ENCODE assay signal across 19 mouse cellular contexts in genomic region chr3:137146062-137146461, GRCm38 (mm10).
DNase-seq lines count a peak whose midpoint lies in the region; ATAC-seq and TF ChIP-seq lines count a peak whose summit lies in the region.
"Had no signal": no experiment of that assay in that cellular context is flagged by ENCODE, and none has a peak within 500 bp of the region (broad histone marks: within the 10 kb centered on the region; RNA-seq: fewer than 3 reads in every experiment).

No protein-coding gene starts in this region.

- H3K36me3 ChIP-seq in heart, embryonic 11.5 days (ENCODE audit: control insufficient read depth, insufficient read depth, low read length) = no peaks in the 10 kb centered on the region
- H3K36me3 ChIP-seq in midbrain, embryonic 11.5 days (ENCODE audit: control insufficient read depth, insufficient read depth, low read length) = no peaks in the 10 kb centered on the region
- no peaks in the 10 kb centered on the region for H3K36me3 ChIP-seq in midbrain, embryonic 15.5 days (replicated peaks)
- no peaks in the 10 kb centered on the region for H3K36me3 ChIP-seq in splenic B cell, adult 2 months (ENCODE audit: control insufficient read depth, insufficient read depth, low read length, poor library complexity, severe bottlenecking)
- H3K36me3 ChIP-seq: forebrain, embryonic 15.5 days; heart, embryonic 12.5 days; liver, embryonic 15.5 days; midbrain, embryonic 13.5 days had no signal

- peak; percentile 28 for DNase-seq in heart, adult 8-10 months (ENCODE audit: low spot score)
- DNase-seq in layer of hippocampus, adult 2 months (ENCODE audit: low spot score in 2 of 2) = no peak
- no peak for DNase-seq in layer of hippocampus, adult 9-11 months
- DNase-seq in midbrain, embryonic 11.5 days (ENCODE audit: low spot score, missing footprints) = peak; percentile 73
- peak; percentile 49 for DNase-seq in splenic B cell, adult 2 months (ENCODE audit: low read depth, low spot score)
- no peak for DNase-seq in urinary bladder, postnatal 25 days (ENCODE audit: low spot score)
- DNase-seq: adrenal gland, postnatal 14 days; cerebellum, adult 11 months; cerebellum, postnatal 14 days; heart, postnatal 36 days; kidney, adult 8-10 months had no signal

- no peaks in the 10 kb centered on the region for H3K27me3 ChIP-seq in heart, embryonic 11.5 days (ENCODE audit: control insufficient read depth, insufficient read depth, low read length)
- H3K27me3 ChIP-seq in midbrain, embryonic 11.5 days (ENCODE audit: control insufficient read depth, insufficient read depth, low read length) = no peaks in the 10 kb centered on the region
- no peaks in the 10 kb centered on the region for H3K27me3 ChIP-seq in midbrain, embryonic 15.5 days (replicated peaks)
- no peaks in the 10 kb centered on the region for H3K27me3 ChIP-seq in splenic B cell, adult 2 months (ENCODE audit: control insufficient read depth, insufficient read depth, low read length, poor library complexity, severe bottlenecking)
- H3K27me3 ChIP-seq: forebrain, embryonic 15.5 days; heart, embryonic 12.5 days; liver, embryonic 15.5 days; midbrain, embryonic 13.5 days had no signal

- H3K9ac ChIP-seq in heart, embryonic 11.5 days (ENCODE audit: low read depth, low read length) = no peak overlapping the region
- no peak overlapping the region for H3K9ac ChIP-seq in midbrain, embryonic 11.5 days (ENCODE audit: low read length)
- no peak overlapping the region for H3K9ac ChIP-seq in midbrain, embryonic 15.5 days
- H3K9ac ChIP-seq: forebrain, embryonic 15.5 days; heart, embryonic 12.5 days; liver, embryonic 15.5 days; midbrain, embryonic 13.5 days had no signal

- no peak overlapping the region for H3K27ac ChIP-seq in heart, embryonic 11.5 days (ENCODE audit: low read depth, low read length)
- H3K27ac ChIP-seq in layer of hippocampus, adult 2 months = no peak overlapping the region
- no peak overlapping the region for H3K27ac ChIP-seq in midbrain, embryonic 11.5 days (ENCODE audit: low read depth, low read length)
- no peak overlapping the region for H3K27ac ChIP-seq in midbrain, embryonic 15.5 days
- H3K27ac ChIP-seq: forebrain, embryonic 15.5 days; liver, embryonic 15.5 days; midbrain, embryonic 13.5 days had no signal

- ATAC-seq in heart, embryonic 11.5 days (replicated peaks; ENCODE audit: insufficient number of reproducible peaks, low FRiP score, low TSS enrichment) = no peak
- no peak for ATAC-seq in midbrain, embryonic 11.5 days (ENCODE audit: low FRiP score)
- ATAC-seq in midbrain, embryonic 15.5 days (replicated peaks) = no peak
- ATAC-seq: activated CD4-positive, CD25-positive, alpha-beta regulatory T cell, adult 4 months; forebrain, embryonic 15.5 days; hindbrain, embryonic 16.5 days; midbrain, embryonic 13.5 days had no signal

- H3K4me2 ChIP-seq in heart, embryonic 11.5 days = no peak overlapping the region
- H3K4me2 ChIP-seq in midbrain, embryonic 11.5 days = no peak overlapping the region
- no peak overlapping the region for H3K4me2 ChIP-seq in midbrain, embryonic 15.5 days
- H3K4me2 ChIP-seq: forebrain, embryonic 15.5 days; heart, embryonic 12.5 days; liver, embryonic 15.5 days; midbrain, embryonic 13.5 days had no signal

- H3K4me3 ChIP-seq in heart, embryonic 11.5 days (ENCODE audit: low read depth, low read length) = no peak overlapping the region
- H3K4me3 ChIP-seq in layer of hippocampus, adult 2 months = no peak overlapping the region
- no peak overlapping the region for H3K4me3 ChIP-seq in midbrain, embryonic 11.5 days (ENCODE audit: low read depth, low read length)
- H3K4me3 ChIP-seq in midbrain, embryonic 15.5 days = no peak overlapping the region
- H3K4me3 ChIP-seq: forebrain, embryonic 15.5 days; heart, embryonic 12.5 days; liver, embryonic 15.5 days; midbrain, embryonic 13.5 days had no signal

- H3K4me1 ChIP-seq in heart, embryonic 11.5 days (ENCODE audit: control insufficient read depth, insufficient read depth, low read length) = no peaks in the 10 kb centered on the region; the same call in 1 of the 2 replicates
- H3K4me1 ChIP-seq in midbrain, embryonic 11.5 days (ENCODE audit: control insufficient read depth, insufficient read depth, low read length) = 0 out of 2 replicates have a peak, but pooled peaks cover 2% of the 10 kb centered on the region
- no peaks in the 10 kb centered on the region for H3K4me1 ChIP-seq in midbrain, embryonic 15.5 days
- H3K4me1 ChIP-seq: heart, embryonic 12.5 days; liver, embryonic 15.5 days had no signal

- TF ChIP-seq CTCF in layer of hippocampus, adult 2 months (conservative IDR thresholded peaks at IDR 0.05) = peak; percentile 63

- H3K9me3 ChIP-seq in heart, embryonic 11.5 days (replicated peaks; ENCODE audit: control insufficient read depth, low read length) = no peaks in the 10 kb centered on the region
- H3K9me3 ChIP-seq in midbrain, embryonic 11.5 days (ENCODE audit: control insufficient read depth, low read length) = no peaks in the 10 kb centered on the region
- H3K9me3 ChIP-seq in midbrain, embryonic 15.5 days = no peaks in the 10 kb centered on the region
- H3K9me3 ChIP-seq: forebrain, embryonic 15.5 days; heart, embryonic 12.5 days; liver, embryonic 15.5 days; midbrain, embryonic 13.5 days had no signal

Comparison
In these comparisons a context has a peak if more than half of its experiments do, and no peak if none do; other contexts are left out.
1. DNase-seq: peak in heart, adult 8-10 months (single experiment), midbrain, embryonic 11.5 days (single experiment) and splenic B cell, adult 2 months (single experiment); none in layer of hippocampus, adult 2 months (0 of 2), layer of hippocampus, adult 9-11 months (single experiment) and urinary bladder, postnatal 25 days (single experiment).